Mouse (Mus musculus) kidney, adult 2 months (tissue): Measurements from ENCODE around the gene Rnf144b.

Experiments used
- CTCF ChIP-seq: fragments of 200-500 bp; conservative IDR thresholded peaks from 2 replicates; pipeline ENCODE4 v1.5.1; 2011; ENCODE audit warnings: low read depth, mild to moderate bottlenecking, control low read depth, low read length, moderate library complexity, mixed read lengths; ENCODE audit not compliant: insufficient read depth, insufficient read length
- POLR2A ChIP-seq: fragments of 200-500 bp; IDR thresholded peaks from one replicate; pipeline ENCODE4 v1.6.1; 2011; ENCODE audit warnings: low read depth, low read length, control low read depth

DNA sequence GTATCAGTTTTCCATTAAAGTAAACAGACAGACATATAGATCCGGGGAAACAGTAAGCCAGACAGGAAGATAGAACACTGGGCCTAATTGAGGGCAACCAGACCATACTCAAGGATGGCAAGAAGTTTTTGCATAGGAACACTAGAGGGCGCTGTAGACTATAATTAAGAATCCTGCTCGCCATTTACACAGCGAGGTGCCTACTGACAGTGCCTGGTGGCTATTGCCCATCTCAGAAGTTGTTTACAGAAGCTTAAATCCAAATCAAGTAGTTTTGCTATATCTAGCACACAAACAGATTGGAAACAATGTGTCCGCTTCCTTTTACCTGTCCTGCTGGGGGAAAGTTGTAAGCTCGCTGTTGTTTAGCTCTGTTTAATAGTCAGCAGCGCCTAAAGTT, 29.9 kb downstream of the Rnf144b start:
- peak; percentile 68 for TF ChIP-seq CTCF
- TF ChIP-seq POLR2A: no peak
